Mouse (Mus musculus): ENCODE measurements around the gene Shd. TPM values are rescaled to one million over a fixed set of nuclear protein-coding genes. Genes with fewer than 3 reads are reported as not detected.

The Shd gene
- polyA plus RNA-seq, 1 experiment from 2014 or later, result 22.2 TPM

Other genes with a start within 250 kb of the Shd start
- 0.25 and 0.46 TPM in 2 replicates for gene Adgre4, start 220.5 kb upstream of the Shd start, polyA plus RNA-seq (2015; fragmentation: Nextera tagmentation; extraction: Ambion mirVana)
- 8.7 and 10.1 TPM in 2 replicates for gene Zfp119a, start 91.5 kb upstream of the Shd start, polyA plus RNA-seq (2015; fragmentation: Nextera tagmentation; extraction: Ambion mirVana)
- 12.2 and 12.7 TPM in 2 replicates for gene Zfp959, start 78.4 kb upstream of the Shd start, polyA plus RNA-seq (2015; fragmentation: Nextera tagmentation; extraction: Ambion mirVana)
- 6.8 and 7.4 TPM in 2 replicates for gene Zfp119b, start 21.0 kb upstream of the Shd start, polyA plus RNA-seq (2015; fragmentation: Nextera tagmentation; extraction: Ambion mirVana)
- 3.3 and 3.7 TPM in 2 replicates for gene Ebi3, start 17.8 kb upstream of the Shd start, polyA plus RNA-seq (2015; fragmentation: Nextera tagmentation; extraction: Ambion mirVana)
- gene Yju2, start 11.4 kb upstream of the Shd start, polyA plus RNA-seq (2015; fragmentation: Nextera tagmentation; extraction: Ambion mirVana), result 22.8 and 26.0 TPM in 2 replicates
- gene Fsd1, start 16.0 kb downstream of the Shd start, polyA plus RNA-seq (2015; fragmentation: Nextera tagmentation; extraction: Ambion mirVana), result 12.5 and 16.8 TPM in 2 replicates
- gene Stap2, start 35.1 kb downstream of the Shd start, polyA plus RNA-seq (2015; fragmentation: Nextera tagmentation; extraction: Ambion mirVana), result 23.6 and 24.5 TPM in 2 replicates
- 91.3 and 97.2 TPM in 2 replicates for gene Mpnd, start 35.2 kb downstream of the Shd start, polyA plus RNA-seq (2015; fragmentation: Nextera tagmentation; extraction: Ambion mirVana)
- gene Sh3gl1, start 66.2 kb downstream of the Shd start, polyA plus RNA-seq (2015; fragmentation: Nextera tagmentation; extraction: Ambion mirVana), result 194 and 201 TPM in 2 replicates
- gene Chaf1a, start 70.0 kb downstream of the Shd start, polyA plus RNA-seq (2015; fragmentation: Nextera tagmentation; extraction: Ambion mirVana), result 21.6 and 23.0 TPM in 2 replicates
- 46.4 and 51.6 TPM in 2 replicates for gene Ubxn6, start 104.6 kb downstream of the Shd start, polyA plus RNA-seq (2015; fragmentation: Nextera tagmentation; extraction: Ambion mirVana)
- gene Hdgfl2, start 109.2 kb downstream of the Shd start, polyA plus RNA-seq (2015; fragmentation: Nextera tagmentation; extraction: Ambion mirVana), result 112 and 119 TPM in 2 replicates
- 0.08 TPM in 1 of 2 replicates, not detected in the other for gene Plin4, start 139.3 kb downstream of the Shd start, polyA plus RNA-seq (2015; fragmentation: Nextera tagmentation; extraction: Ambion mirVana)
- gene Plin5, start 147.1 kb downstream of the Shd start, polyA plus RNA-seq (2015; fragmentation: Nextera tagmentation; extraction: Ambion mirVana), result 0.72 and 1.2 TPM in 2 replicates
- gene Lrg1, start 151.5 kb downstream of the Shd start, polyA plus RNA-seq (2015; fragmentation: Nextera tagmentation; extraction: Ambion mirVana), result 1.4 and 1.8 TPM in 2 replicates
- 4.2 and 4.6 TPM in 2 replicates for gene Sema6b, start 169.9 kb downstream of the Shd start, polyA plus RNA-seq (2015; fragmentation: Nextera tagmentation; extraction: Ambion mirVana)
- gene Tnfaip8l1, start 192.0 kb downstream of the Shd start, polyA plus RNA-seq (2015; fragmentation: Nextera tagmentation; extraction: Ambion mirVana), result 13.9 and 14.5 TPM in 2 replicates
- gene Mydgf, start 213.5 kb downstream of the Shd start, polyA plus RNA-seq (2015; fragmentation: Nextera tagmentation; extraction: Ambion mirVana), result 102 and 108 TPM in 2 replicates
- 37.1 and 40.9 TPM in 2 replicates for gene Dpp9, start 248.4 kb downstream of the Shd start, polyA plus RNA-seq (2015; fragmentation: Nextera tagmentation; extraction: Ambion mirVana)